Mouse (Mus musculus) ES-Bruce4 (cell line): ENCODE measurements around the gene Sdf2l1.

Experiments used
- CTCF ChIP-seq: IDR thresholded peaks from one replicate; pipeline ENCODE4 v1.8.1; 2011; ENCODE audit warnings: low read depth, low read length
- EP300 ChIP-seq: IDR thresholded peaks from 2 replicates; pipeline ENCODE4 v1.6.1; 2011; ENCODE audit warnings: low read depth, low read length; ENCODE audit not compliant: insufficient read depth
- POLR2A ChIP-seq: IDR thresholded peaks from one replicate; pipeline ENCODE4 v1.8.1; 2011; ENCODE audit warnings: low read length; ENCODE audit not compliant: insufficient read depth

DNA sequence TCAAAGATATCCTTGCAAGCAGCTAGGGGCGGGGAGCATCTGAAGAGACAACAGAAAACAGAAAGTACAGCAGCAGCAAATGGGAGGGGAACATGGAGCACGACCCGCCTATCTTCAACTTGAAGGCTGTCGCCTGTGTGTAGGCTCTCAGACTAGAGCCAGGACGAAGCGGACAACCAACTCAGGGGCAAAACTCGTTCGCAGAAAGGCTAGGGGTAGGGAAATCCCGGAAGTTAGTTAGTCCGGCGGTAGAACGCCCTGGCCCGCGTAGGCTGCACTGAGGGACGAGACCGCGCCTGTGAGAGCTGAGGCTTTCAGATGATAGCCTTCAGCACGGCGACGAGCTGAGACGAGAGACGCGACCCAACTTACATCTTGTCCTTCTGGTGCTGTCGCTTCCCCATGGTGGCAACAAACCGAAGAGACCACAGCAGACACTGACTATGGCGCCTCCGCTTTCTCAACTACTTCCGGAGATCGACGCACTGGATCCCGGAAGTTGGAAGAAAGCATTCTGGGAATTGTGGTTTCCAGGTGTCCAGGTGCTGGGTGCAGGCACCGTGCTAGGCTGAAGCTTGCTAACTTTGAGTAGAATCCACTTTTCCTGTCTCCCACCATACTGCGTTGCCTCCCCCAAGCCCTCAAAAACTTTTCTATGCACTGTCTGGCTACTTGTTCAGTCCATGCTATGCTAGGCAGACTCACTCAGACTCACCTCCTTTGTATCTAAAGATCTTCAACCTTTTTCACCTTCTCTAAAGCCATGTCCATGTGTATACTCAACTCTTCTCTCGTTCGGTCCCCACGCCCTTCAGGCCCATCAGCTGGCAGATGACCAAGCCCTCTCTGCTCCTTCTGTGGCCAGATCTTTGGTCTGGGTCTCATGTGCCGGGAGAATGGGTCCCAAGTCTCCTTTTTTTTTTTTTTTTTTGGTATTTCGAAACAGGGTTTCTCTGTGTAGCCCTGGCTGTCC is 21.1 kb downstream of the Sdf2l1 start, which contains the start of gene Ppil2:
- TF ChIP-seq CTCF (no peak), EP300 (no peak), POLR2A (peak; percentile 75)
